Mouse (Mus musculus) left cerebral cortex, adult 11 months (tissue): ENCODE measurements around the gene Xaf1.

Experiments
- DNase-seq: peaks from one replicate; pipeline ENCODE4 v3.0.0; 2022; ENCODE audit warnings: low spot score

The Xaf1 gene

DNA sequence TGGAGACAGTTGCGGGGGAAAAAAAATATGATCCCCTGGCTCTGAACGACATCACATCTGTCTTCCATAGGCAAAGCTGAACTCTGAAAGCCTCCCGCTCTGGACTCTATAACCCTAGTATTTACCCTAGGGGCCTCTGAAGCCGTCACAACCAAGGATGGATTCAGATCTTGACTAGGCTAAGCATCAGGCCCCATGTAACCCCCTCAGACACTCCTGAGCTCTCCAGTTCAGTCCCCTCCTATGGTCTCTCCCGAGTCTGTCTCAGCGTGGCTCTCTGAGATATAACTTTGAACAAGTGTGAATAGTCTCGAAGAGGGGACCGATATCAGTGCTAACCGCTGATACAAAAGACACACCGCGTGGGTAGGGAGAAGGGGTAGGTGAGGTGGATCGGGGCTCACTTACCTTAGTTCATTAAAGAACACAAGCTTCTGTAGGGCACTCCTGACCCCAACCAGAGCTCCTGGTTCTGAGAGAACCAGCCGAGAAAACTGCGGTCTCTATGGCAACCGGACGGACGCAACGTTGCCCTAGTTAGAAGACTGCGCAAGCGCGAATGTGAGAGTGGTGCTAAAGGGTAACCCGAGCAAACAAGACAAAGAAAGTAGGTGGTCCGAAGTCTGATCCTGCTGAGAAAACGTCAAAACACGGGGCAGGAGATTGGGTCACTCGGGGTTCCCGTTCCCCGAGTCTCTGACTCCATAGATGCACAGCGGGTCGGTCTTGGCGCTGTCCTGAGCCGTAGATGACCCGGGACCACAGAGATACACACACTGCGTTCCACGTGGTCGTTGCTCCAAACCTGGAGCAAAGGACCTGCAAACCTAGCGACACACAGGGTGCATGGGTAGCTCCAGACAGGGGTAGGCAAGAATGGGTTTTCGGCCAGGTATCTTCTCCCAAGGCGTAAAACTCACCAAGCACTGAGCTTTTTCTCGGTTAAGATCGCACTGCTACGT lies 60.2 kb downstream of the Xaf1 start:
- peak; percentile 47 for DNase-seq

- no peak for DNase-seq
Measured at GRCm38 (mm10) chr11:72362347-72362741, 60.9 kb downstream of the Xaf1 start, which contains the start of gene Tekt1. Gene Tekt1, minus strand, starts transcription at chr11:72362442.
